Comparison of ENCODE assay signal across 8 mouse cellular contexts in the genomic region with DNA sequence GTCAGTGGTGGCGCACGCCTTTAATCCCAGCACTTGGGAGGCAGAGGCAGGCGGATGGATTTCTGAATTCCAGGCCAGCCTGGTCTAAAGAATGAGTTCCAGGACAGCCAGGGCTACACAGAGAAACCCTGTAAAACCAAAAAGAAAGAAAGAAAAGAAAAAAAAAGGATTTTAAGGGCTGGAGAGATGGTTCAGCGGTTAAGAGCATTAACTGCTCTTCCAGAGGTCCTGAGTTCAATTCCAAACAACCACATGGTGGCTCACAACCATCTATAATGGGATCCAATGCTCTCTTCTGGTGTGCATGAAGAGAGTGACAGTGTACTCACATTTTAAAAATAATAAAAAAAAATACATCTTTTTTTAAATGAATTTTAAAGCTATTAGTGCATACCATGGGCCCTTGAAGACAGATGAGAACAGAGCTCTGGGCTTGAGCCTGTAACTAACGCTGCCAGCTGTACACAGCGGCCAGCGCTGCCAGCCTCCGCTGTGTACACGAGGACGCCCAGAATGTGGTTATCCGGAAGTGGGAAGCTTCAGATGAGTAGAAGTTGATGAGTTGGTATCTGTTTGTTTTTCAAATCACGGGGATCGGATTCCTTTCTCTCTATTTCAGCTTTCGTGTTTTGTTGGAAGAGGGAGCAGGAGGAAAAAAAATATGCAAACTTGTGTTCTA. TPM values are rescaled to one million over a fixed set of nuclear protein-coding genes. Genes with fewer than 3 reads are reported as not detected.
DNase-seq lines count a peak whose midpoint lies in the region; ATAC-seq and TF ChIP-seq lines count a peak whose summit lies in the region.

No protein-coding gene starts in this region.

- no peak for DNase-seq in cerebellum, adult 2 months
- no peak for DNase-seq in cerebellum, postnatal 10 days
- DNase-seq in thymus, adult 2 months = no peak
- DNase-seq in thymus, adult 18-20 months = no peak
- DNase-seq in natural killer cell, adult 2 months (ENCODE audit: low spot score in 2 of 2) = no peak
- no peak for DNase-seq in thymus, postnatal 10 days (ENCODE audit: low spot score in 2 of 2)
- no peak for DNase-seq in gastrocnemius, postnatal 4 days (ENCODE audit: low spot score in 2 of 2)

- H3K4me3 ChIP-seq in cerebellum, adult 2 months (replicated peaks; ENCODE audit: insufficient read depth, low read depth, low read length) = peak overlapping the region; percentile 84
- H3K4me3 ChIP-seq in thymus, adult 2 months (ENCODE audit: control insufficient read depth, insufficient read depth, low read length) = peak overlapping the region; percentile 89
- peak overlapping the region; percentile 87 for H3K4me3 ChIP-seq in liver, embryonic 12.5 days

- no peaks in the 10 kb centered on the region for H3K9me3 ChIP-seq in liver, embryonic 12.5 days (replicated peaks)

- WGBS in cerebellum, adult 2 months = 64% methylated on average over 14 of the region's 14 CpGs
- whole genome bisulfite sequencing in thymus, adult 2 months = 63% methylated on average over 14 of the region's 14 CpGs
- 32% methylated on average over 14 of the region's 14 CpGs for WGBS in liver, embryonic 12.5 days (ENCODE audit: insufficient replicate concordance)

- H3K9ac ChIP-seq in liver, embryonic 12.5 days = peak overlapping the region; percentile 86

- H3K4me1 ChIP-seq in cerebellum, adult 2 months (ENCODE audit: control insufficient read depth, insufficient read depth, low read length) = peaks cover 22% of the 10 kb centered on the region
- H3K4me1 ChIP-seq in thymus, adult 2 months (replicated peaks; ENCODE audit: control insufficient read depth, insufficient read depth, low read length) = peaks cover 6% of the 10 kb centered on the region
- peaks cover 35% of the 10 kb centered on the region for H3K4me1 ChIP-seq in liver, embryonic 12.5 days

- peak overlapping the region; percentile 99; the same call in 1 of the 2 replicates for H3K27ac ChIP-seq in cerebellum, adult 2 months (ENCODE audit: insufficient read depth, low read length)
- H3K27ac ChIP-seq in thymus, adult 2 months (ENCODE audit: control insufficient read depth, insufficient read depth, low read length) = peak overlapping the region; percentile 30; the same call in 1 of the 2 replicates
- peak overlapping the region; percentile 94 for H3K27ac ChIP-seq in liver, embryonic 12.5 days

- TF ChIP-seq CTCF in cerebellum, adult 2 months (IDR thresholded peaks at IDR 0.05; ENCODE audit: borderline replicate concordance, insufficient read depth, low read depth, low read length) = no peak
- no peak for TF ChIP-seq CTCF in thymus, adult 2 months (IDR thresholded peaks at IDR 0.05; ENCODE audit: borderline replicate concordance, control insufficient read depth, extremely low read depth, insufficient read depth, low read length, poor library complexity)

- H3K27me3 ChIP-seq in cerebellum, adult 2 months (ENCODE audit: control insufficient read depth, insufficient read depth, low read length) = no peaks in the 10 kb centered on the region
- H3K27me3 ChIP-seq in thymus, adult 2 months (ENCODE audit: control insufficient read depth, insufficient read depth, low read length) = no peaks in the 10 kb centered on the region
- no peaks in the 10 kb centered on the region for H3K27me3 ChIP-seq in liver, embryonic 12.5 days (replicated peaks)

- TF ChIP-seq POLR2A in cerebellum, adult 2 months (IDR thresholded peaks at IDR 0.05; ENCODE audit: borderline replicate concordance, insufficient read depth, low read length) = no peak
- TF ChIP-seq POLR2A in thymus, adult 2 months (IDR thresholded peaks at IDR 0.05; ENCODE audit: control insufficient read depth, extremely low read depth, insufficient read depth, low read length, poor library complexity) = no peak

- ATAC-seq in liver, embryonic 12.5 days = no peak

- peak overlapping the region; percentile 95 for H3K4me2 ChIP-seq in liver, embryonic 12.5 days

- peaks cover 9% of the 10 kb centered on the region; the same call in 1 of the 2 replicates for H3K36me3 ChIP-seq in thymus, adult 2 months (ENCODE audit: control insufficient read depth, insufficient read depth, low read length)
- H3K36me3 ChIP-seq in liver, embryonic 12.5 days = peaks cover 26% of the 10 kb centered on the region

RNA-seq across cellular contexts. Expression of gene Flcn, which starts 0.8 kb away (rescaled TPM):
- polyA plus RNA-seq in cerebellum, adult 2 months (2012; rRNA removed) = 81.1 and 88.2 TPM in 2 replicates
- polyA plus RNA-seq in thymus, adult 2 months (2012; rRNA removed) = 74.4 and 74.7 TPM in 2 replicates
- polyA plus RNA-seq in liver, embryonic 12.5 days (2016; fragmentation: Nextera tagmentation; extraction: Ambion mirVana) = 15.9 and 19.8 TPM in 2 replicates
- 10 to 100 TPM; 28.2 to 28.8 TPM for total RNA-seq in gastrocnemius, postnatal 4 days (2021)

RNA-seq across cellular contexts. Expression of gene Pld6, which starts 23.2 kb away (rescaled TPM):
- 2.3 and 2.5 TPM in 2 replicates for polyA plus RNA-seq in cerebellum, adult 2 months (2012; rRNA removed)
- 1.8 and 2.0 TPM in 2 replicates for polyA plus RNA-seq in thymus, adult 2 months (2012; rRNA removed)
- 2.4 and 3.1 TPM in 2 replicates for polyA plus RNA-seq in liver, embryonic 12.5 days (2016; fragmentation: Nextera tagmentation; extraction: Ambion mirVana)
- under 1 TPM; 0.44 to 0.66 TPM for total RNA-seq in gastrocnemius, postnatal 4 days (2021)

RNA-seq across cellular contexts. Expression of gene Nt5m, which starts 28.6 kb away (rescaled TPM):
- 99.5 and 99.6 TPM in 2 replicates for polyA plus RNA-seq in cerebellum, adult 2 months (2012; rRNA removed)
- polyA plus RNA-seq in thymus, adult 2 months (2012; rRNA removed) = 30.1 and 31.0 TPM in 2 replicates
- 16.4 and 18.6 TPM in 2 replicates for polyA plus RNA-seq in liver, embryonic 12.5 days (2016; fragmentation: Nextera tagmentation; extraction: Ambion mirVana)
- total RNA-seq in gastrocnemius, postnatal 4 days (2021) = 10 to 100 TPM; 18.8 to 22.6 TPM

RNA-seq across cellular contexts. Expression of gene Cops3, which starts 29.0 kb away (rescaled TPM):
- 66.8 and 66.9 TPM in 2 replicates for polyA plus RNA-seq in cerebellum, adult 2 months (2012; rRNA removed)
- 31.0 and 35.3 TPM in 2 replicates for polyA plus RNA-seq in thymus, adult 2 months (2012; rRNA removed)
- 141 and 149 TPM in 2 replicates for polyA plus RNA-seq in liver, embryonic 12.5 days (2016; fragmentation: Nextera tagmentation; extraction: Ambion mirVana)
- 10 to 100 TPM; 84.8 to 86.3 TPM for total RNA-seq in gastrocnemius, postnatal 4 days (2021)

Comparison
In these comparisons a context has a peak if more than half of its experiments do, and no peak if none do; other contexts are left out.
1. H3K27ac ChIP-seq: peak in every context shown above with its lines; median percentile 99 in cerebellum, adult 2 months; 94 in liver, embryonic 12.5 days; 30 in thymus, adult 2 months.